Mouse (Mus musculus) left cerebral cortex, postnatal 10 days (tissue): ENCODE measurements around the gene 2310061I04Rik. TPM values are rescaled to one million over a fixed set of nuclear protein-coding genes. Genes with fewer than 3 reads are reported as not detected.

Source experiments
- DNase-seq, 2 experiments: peaks; one replicate each; pipeline ENCODE4 v3.0.0; 2021 to 2022; ENCODE audit warnings: low spot score in 2 of 2, mixed read lengths in 1 of 2; ENCODE audit errors: extremely low spot score in 1 of 2
- intact Hi-C: fragments of 180-260 bp; cut with DNase I; formaldehyde crosslinking; loops from one replicate; pipeline ENCODE4 v1.15.1; 2025
- microRNA-seq: library from miRNA; unstranded; fragments of <30 nt; microRNA quantifications from one replicate; pipeline ENCODE4 v1.2.0, GENCODE M21; 2022
- total RNA-seq, 2 experiments: library from RNA; stranded (reverse); gene quantifications; 2 replicates each; pipeline ENCODE4 v1.2.3; 2021

Gene 2310061I04Rik
- total RNA-seq, 2 experiments from 2014 or later, result 61.5 to 72.4 TPM

DNA sequence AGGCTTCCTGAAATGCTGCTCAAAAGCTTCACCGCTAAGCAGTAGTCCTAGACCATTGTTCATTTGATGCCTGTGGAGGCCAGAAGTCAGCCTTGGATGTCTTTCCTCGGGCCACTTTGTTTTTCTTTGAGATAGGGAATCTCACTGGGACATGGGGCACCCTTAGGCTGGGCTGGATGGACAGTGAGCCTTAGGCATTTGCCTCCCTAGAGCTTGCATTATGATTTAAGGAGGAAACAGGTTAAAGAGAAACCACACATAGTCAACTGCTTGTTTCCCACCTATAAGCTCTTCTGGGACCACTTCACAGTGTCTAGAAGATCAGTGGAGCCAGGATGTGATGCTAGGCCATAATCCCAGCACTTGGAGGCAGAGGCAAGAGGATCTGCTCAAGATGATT is 37.4 kb downstream of the 2310061I04Rik start:
- intact Hi-C loops, result no loop called here
- DNase-seq, result no peak

DNA sequence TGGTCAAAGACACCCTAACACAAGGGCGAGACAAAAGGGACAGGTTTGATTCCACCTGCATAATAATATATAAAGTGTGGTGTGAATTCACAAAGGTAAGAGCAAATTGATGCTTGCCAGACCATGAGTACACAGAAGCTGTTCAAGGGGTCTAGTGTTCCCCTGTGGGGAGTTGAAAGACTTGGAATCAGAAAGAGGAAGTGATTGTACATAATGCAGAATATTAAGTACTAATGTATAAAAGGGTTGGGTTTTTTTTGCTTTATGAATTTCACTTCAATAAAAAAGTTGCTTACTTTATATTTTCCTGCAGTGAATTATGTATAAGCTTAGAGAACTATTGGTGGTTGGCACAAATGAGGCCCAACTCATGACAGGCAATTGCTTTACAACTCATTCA is 37.9 kb downstream of the 2310061I04Rik start:
- DNase-seq, result no peak
- intact Hi-C loops, result no loop called here

DNA sequence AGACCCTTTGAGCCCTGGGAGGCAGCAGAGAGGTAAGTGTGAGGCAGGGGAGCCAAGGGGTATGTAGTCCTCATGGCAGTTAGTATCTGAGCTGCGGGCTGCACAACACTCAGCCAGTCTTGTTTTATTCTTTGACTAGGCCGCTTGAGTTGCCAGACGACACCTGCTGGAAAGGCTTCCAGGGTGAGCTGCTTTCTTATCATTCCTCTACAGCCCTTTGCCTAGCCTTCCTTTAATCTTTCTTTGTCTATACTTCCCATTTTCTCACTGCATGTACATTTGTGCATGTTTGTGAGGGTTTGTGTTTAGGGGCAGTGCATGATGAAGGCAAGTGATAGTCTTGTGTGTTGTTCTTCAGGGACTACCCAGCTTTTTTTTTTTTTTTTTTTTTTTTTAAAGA is 46.3 kb downstream of the 2310061I04Rik start:
- no peak for DNase-seq
- intact Hi-C loops, result no loop called here

DNA sequence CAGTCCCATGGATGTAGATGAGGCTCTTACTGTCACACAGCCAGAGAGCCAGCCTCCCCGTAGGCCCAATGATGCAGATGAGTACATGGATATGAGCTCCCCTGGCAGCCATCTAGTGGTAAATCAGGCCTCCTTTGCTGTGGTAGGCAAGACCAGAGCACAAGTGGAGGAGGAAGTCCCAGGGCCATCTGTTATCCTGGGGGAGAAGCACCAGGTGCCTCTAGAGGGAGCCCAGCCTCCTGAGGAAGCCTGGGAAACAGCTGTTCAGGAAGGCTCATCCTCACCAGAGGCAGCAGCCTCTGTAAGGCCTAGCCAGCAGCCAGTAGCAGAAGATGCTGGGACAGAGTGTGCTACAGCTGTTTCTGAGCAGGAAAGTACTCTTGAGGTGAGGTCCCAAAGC is 49.1 kb downstream of the 2310061I04Rik start:
- no peak for DNase-seq
- intact Hi-C loops, result no loop called here

DNA sequence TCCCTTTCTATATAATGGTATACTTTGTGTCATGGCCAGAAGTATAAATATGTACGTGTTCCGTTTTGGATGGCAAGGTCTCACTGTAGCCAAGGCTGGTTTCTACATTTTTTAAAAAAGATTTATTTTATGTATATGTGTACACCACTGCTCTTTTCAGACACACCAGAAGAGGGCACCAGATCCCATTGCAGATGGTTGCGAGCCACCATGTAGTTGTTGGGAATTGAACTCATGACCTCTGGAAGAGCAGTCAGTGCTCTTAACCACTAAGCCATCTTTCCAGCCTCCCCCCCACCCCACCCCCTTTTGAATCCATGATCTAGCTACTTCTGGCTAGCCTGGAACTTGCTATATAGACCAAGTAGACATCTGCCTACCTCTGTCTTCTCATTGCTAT is 53.7 kb downstream of the 2310061I04Rik start:
- DNase-seq, result no peak
- intact Hi-C loops, result no loop called here

Small RNA genes within 50 kb of the gene (microRNA-seq; reads per million reads assigned to microRNA genes)
- 2.0 reads per million for gene Gm28033
- 2.3 reads per million for gene Mir1894

Other genes with a start within 250 kb of the 2310061I04Rik start
- 10 to 100 TPM; 31.2 to 42.6 TPM for gene Vars2, start 229.8 kb downstream of the 2310061I04Rik start, total RNA-seq
- 10 to 100 TPM; 23.5 to 24.1 TPM for gene Gtf2h4, start 223.7 kb downstream of the 2310061I04Rik start, total RNA-seq
- gene Ddr1, start 192.8 kb downstream of the 2310061I04Rik start, total RNA-seq, result 10 to 100 TPM; 39.6 to 40.1 TPM
- gene Ier3, start 75.7 kb downstream of the 2310061I04Rik start, total RNA-seq, result 1 to 10 TPM; 5.4 to 5.8 TPM
- gene Flot1, start 74.2 kb downstream of the 2310061I04Rik start, total RNA-seq, result 100 to 1,000 TPM; 171 to 178 TPM
- gene Tubb5, start 59.1 kb downstream of the 2310061I04Rik start, total RNA-seq, result 1,000 to 10,000 TPM; 1,429 to 1,573 TPM
- 10 to 100 TPM; 12.5 to 19.1 TPM for gene Mdc1, start 55.9 kb downstream of the 2310061I04Rik start, total RNA-seq
- 10 to 100 TPM in 1 of 2 experiments, 1 to 10 TPM in 1; 6.0 to 11.8 TPM for gene Nrm, start 36.1 kb downstream of the 2310061I04Rik start, total RNA-seq
- gene Ppp1r18, start 31.8 kb downstream of the 2310061I04Rik start, total RNA-seq, result 10 to 100 TPM; 20.6 to 23.6 TPM
- 10 to 100 TPM; 29.1 to 31.0 TPM for gene Dhx16, start 17.6 kb downstream of the 2310061I04Rik start, total RNA-seq
- gene Atat1, start 12.6 kb upstream of the 2310061I04Rik start, total RNA-seq, result 100 to 1,000 TPM; 105 to 111 TPM
- 10 to 100 TPM; 50.4 to 52.0 TPM for gene Mrps18b, start 19.0 kb upstream of the 2310061I04Rik start, total RNA-seq
- 10 to 100 TPM; 57.2 to 66.5 TPM for gene Ppp1r10, start 19.0 kb upstream of the 2310061I04Rik start, total RNA-seq
- 10 to 100 TPM; 73.5 to 78.0 TPM for gene Abcf1, start 72.3 kb upstream of the 2310061I04Rik start, total RNA-seq
- 100 to 1,000 TPM; 133 to 141 TPM for gene Gnl1, start 82.4 kb upstream of the 2310061I04Rik start, total RNA-seq
- 10 to 100 TPM; 64.3 to 66.3 TPM for gene Prr3, start 82.8 kb upstream of the 2310061I04Rik start, total RNA-seq
- under 1 TPM; 0.49 to 0.57 TPM for gene H2-T24, start 123.1 kb upstream of the 2310061I04Rik start, total RNA-seq
- gene H2-T23, start 135.4 kb upstream of the 2310061I04Rik start, total RNA-seq, result 1 to 10 TPM; 2.3 to 2.7 TPM
- gene H2-T22, start 145.3 kb upstream of the 2310061I04Rik start, total RNA-seq, result 1 to 10 TPM; 5.7 to 6.1 TPM
- not detected for gene Gm6034, start 145.5 kb upstream of the 2310061I04Rik start, total RNA-seq
- gene Gm11127, start 160.9 kb upstream of the 2310061I04Rik start, total RNA-seq, result not detected
- gene Gm19684, start 224.2 kb upstream of the 2310061I04Rik start, total RNA-seq, result not detected
- not detected for gene Gm7030, start 232.0 kb upstream of the 2310061I04Rik start, total RNA-seq